Comparison of ENCODE assay signal across 12 mouse cellular contexts in genomic region chr1:171232800-171233730, GRCm38 (mm10). TPM values are rescaled to one million over a fixed set of nuclear protein-coding genes. Genes with fewer than 3 reads are reported as not detected.
DNase-seq lines count a peak whose midpoint lies in the region; ATAC-seq and TF ChIP-seq lines count a peak whose summit lies in the region.
"Had no signal": no experiment of that assay in that cellular context is flagged by ENCODE, and none has a peak within 500 bp of the region (broad histone marks: within the 10 kb centered on the region; RNA-seq: fewer than 3 reads in every experiment).

No protein-coding gene starts in this region.

- ATAC-seq in stomach, embryonic 15.5 days (ENCODE audit: insufficient read depth, low FRiP score, low read depth), result no peak; the same call in 1 of the 2 replicates
- ATAC-seq: forebrain, embryonic 14.5 days had no signal

- TF ChIP-seq POLR2A in liver, adult 2 months (IDR thresholded peaks at IDR 0.05; ENCODE audit: extremely low read depth, insufficient read depth, low read length), result no peak
- TF ChIP-seq POLR2A in lung, adult 2 months (IDR thresholded peaks at IDR 0.05; ENCODE audit: borderline replicate concordance, extremely low read depth, low read depth, low read length), result no peak

- peaks cover 27% of the 10 kb centered on the region for H3K36me3 ChIP-seq in liver, adult 2 months (ENCODE audit: control insufficient read depth, insufficient read depth, low read length)
- H3K36me3 ChIP-seq in stomach, embryonic 15.5 days, result peaks cover 39% of the 10 kb centered on the region
- H3K36me3 ChIP-seq in midbrain, embryonic 10.5 days, result peaks cover 48% of the 10 kb centered on the region

- H3K4me2 ChIP-seq in stomach, embryonic 15.5 days, result no peak overlapping the region
- H3K4me2 ChIP-seq: neural tube, embryonic 12.5 days had no signal

- H3K27ac ChIP-seq in liver, adult 2 months (replicated peaks; ENCODE audit: insufficient read depth, low read depth, low read length), result peak overlapping the region; percentile 98
- no peak overlapping the region for H3K27ac ChIP-seq in stomach, embryonic 15.5 days
- H3K27ac ChIP-seq in midbrain, embryonic 10.5 days (replicated peaks), result no peak overlapping the region
- H3K27ac ChIP-seq: neural tube, embryonic 12.5 days had no signal

- H3K79me2 ChIP-seq in liver, adult 2 months (ENCODE audit: control insufficient read depth, insufficient read depth, low read length), result no peaks in the 10 kb centered on the region

- H3K9ac ChIP-seq in liver, adult 2 months (ENCODE audit: low read depth, low read length), result peak overlapping the region; percentile 58
- no peak overlapping the region for H3K9ac ChIP-seq in stomach, embryonic 15.5 days
- H3K9ac ChIP-seq: neural tube, embryonic 12.5 days had no signal

- H3K9me3 ChIP-seq in stomach, embryonic 15.5 days, result no peaks in the 10 kb centered on the region
- H3K9me3 ChIP-seq in midbrain, embryonic 10.5 days (replicated peaks), result no peaks in the 10 kb centered on the region
- H3K9me3 ChIP-seq: neural tube, embryonic 12.5 days had no signal

- intact Hi-C loops in left cerebral cortex, postnatal 25 days (cut with DNase I), result no loop called here

- peak overlapping the region; percentile 14; the same call in 1 of the 2 replicates for H3K4me3 ChIP-seq in liver, adult 2 months (ENCODE audit: insufficient read depth, low read depth, low read length)
- peak overlapping the region; percentile 49 for H3K4me3 ChIP-seq in lung, adult 2 months (replicated peaks; ENCODE audit: extremely low read depth, low read depth, low read length)
- H3K4me3 ChIP-seq in stomach, embryonic 15.5 days (replicated peaks), result peak overlapping the region; percentile 17; the same call in 1 of the 2 replicates
- no peak overlapping the region for H3K4me3 ChIP-seq in midbrain, embryonic 10.5 days
- H3K4me3 ChIP-seq: neural tube, embryonic 12.5 days had no signal

- TF ChIP-seq CTCF in liver, adult 2 months (IDR thresholded peaks at IDR 0.05; ENCODE audit: low read depth, low read length), result no peak
- no peak for TF ChIP-seq CTCF in lung, adult 2 months (IDR thresholded peaks at IDR 0.05; ENCODE audit: insufficient read depth, low read length)

- no peaks in the 10 kb centered on the region for H3K27me3 ChIP-seq in liver, adult 2 months (ENCODE audit: control insufficient read depth, insufficient read depth, low read length)
- no peaks in the 10 kb centered on the region for H3K27me3 ChIP-seq in stomach, embryonic 15.5 days (replicated peaks)
- no peaks in the 10 kb centered on the region for H3K27me3 ChIP-seq in midbrain, embryonic 10.5 days (ENCODE audit: low read depth, poor library complexity, severe bottlenecking)
- H3K27me3 ChIP-seq: neural tube, embryonic 12.5 days had no signal

- 62% methylated on average over 12 of the region's 12 CpGs for WGBS in liver, adult 2 months
- WGBS in lung, adult 2 months, result 66% methylated on average over 12 of the region's 12 CpGs
- 75% methylated on average over 12 of the region's 12 CpGs for WGBS in stomach, embryonic 15.5 days
- 83% methylated on average over 12 of the region's 12 CpGs for WGBS in midbrain, embryonic 10.5 days

- peaks cover 24% of the 10 kb centered on the region for H3K4me1 ChIP-seq in liver, adult 2 months (ENCODE audit: control insufficient read depth, insufficient read depth, low read length)
- peaks cover 4% of the 10 kb centered on the region; the same call in 1 of the 2 replicates for H3K4me1 ChIP-seq in lung, adult 2 months (ENCODE audit: control insufficient read depth, insufficient read depth, low read length)
- no peaks in the 10 kb centered on the region for H3K4me1 ChIP-seq in stomach, embryonic 15.5 days
- H3K4me1 ChIP-seq in midbrain, embryonic 10.5 days, result peaks cover 33% of the 10 kb centered on the region
- H3K4me1 ChIP-seq: neural tube, embryonic 12.5 days had no signal

- peak; percentile 70 for DNase-seq in adrenal gland, adult 2 months
- DNase-seq in adrenal gland, adult 18-20 months (ENCODE audit: low spot score in 2 of 2), result no peak
- peak; percentile 86 for DNase-seq in liver, adult 2 months (ENCODE audit: extremely low read depth, low read depth, low spot score)
- DNase-seq in liver, result no peak
- DNase-seq in lung, adult 2 months, result no peak
- DNase-seq in midbrain, embryonic 10.5 days (ENCODE audit: low spot score), result no peak
- no peak for DNase-seq in left cerebral cortex, postnatal 25 days (ENCODE audit: low spot score in 2 of 2)
- DNase-seq: kidney, adult 11 months; right cerebral cortex, postnatal 4 days had no signal

RNA-seq across cellular contexts. Expression of gene Fcer1g, which starts 1.1 kb away (rescaled TPM):
- 10 to 100 TPM; 22.9 to 31.2 TPM for total RNA-seq in adrenal gland, adult 2 months (2021)
- polyA plus RNA-seq in adrenal gland, adult 2 months (2012; rRNA removed), result 56.0 and 66.2 TPM in 2 replicates
- total RNA-seq in adrenal gland, adult 18-20 months (2021), result 10 to 100 TPM; 23.2 to 46.7 TPM
- 6.4 and 12.4 TPM in 2 replicates for total RNA-seq in liver, adult 2 months (2014; rRNA removed)
- polyA plus RNA-seq in liver, adult 2 months (2012; rRNA removed), result 21.3 and 50.7 TPM in 2 replicates
- 117 and 158 TPM in 2 replicates for polyA plus RNA-seq in lung, adult 2 months (2012; rRNA removed)
- 72.6 and 82.0 TPM in 2 replicates for polyA plus RNA-seq in stomach, embryonic 15.5 days (2015; fragmentation: Nextera tagmentation; extraction: Ambion mirVana)
- 12.7 and 21.1 TPM in 2 replicates for polyA plus RNA-seq in midbrain, embryonic 10.5 days (2016; fragmentation: Nextera tagmentation; extraction: Ambion mirVana)
- 10 to 100 TPM; 14.9 to 15.1 TPM for total RNA-seq in left cerebral cortex, postnatal 25 days (2021)

RNA-seq across cellular contexts. Expression of gene Apoa2, which starts 8.2 kb away (rescaled TPM):
- total RNA-seq in adrenal gland, adult 2 months (2021), result 10 to 100 TPM in 1 of 2 experiments, 1 to 10 TPM in 1; 4.5 to 48.6 TPM
- polyA plus RNA-seq in adrenal gland, adult 2 months (2012; rRNA removed), result 7.8 TPM in 1 of 2 replicates, not detected in the other
- total RNA-seq in adrenal gland, adult 18-20 months (2021), result 1 to 10 TPM; 4.2 to 4.6 TPM
- 15,245 and 18,176 TPM in 2 replicates for total RNA-seq in liver, adult 2 months (2014; rRNA removed)
- polyA plus RNA-seq in liver, adult 2 months (2012; rRNA removed), result 28,168 and 29,095 TPM in 2 replicates
- 4.7 and 7.2 TPM in 2 replicates for polyA plus RNA-seq in lung, adult 2 months (2012; rRNA removed)
- polyA plus RNA-seq in stomach, embryonic 15.5 days (2015; fragmentation: Nextera tagmentation; extraction: Ambion mirVana), result 158 and 523 TPM in 2 replicates
- 4.1 and 4.4 TPM in 2 replicates for polyA plus RNA-seq in midbrain, embryonic 10.5 days (2016; fragmentation: Nextera tagmentation; extraction: Ambion mirVana)
- 1 to 10 TPM; 2.7 to 3.1 TPM for total RNA-seq in left cerebral cortex, postnatal 25 days (2021)

RNA-seq across cellular contexts. Expression of gene Tomm40l, which starts 10.8 kb away (rescaled TPM):
- total RNA-seq in adrenal gland, adult 2 months (2021), result 10 to 100 TPM; 34.4 to 63.1 TPM
- polyA plus RNA-seq in adrenal gland, adult 2 months (2012; rRNA removed), result 37.2 and 45.3 TPM in 2 replicates
- total RNA-seq in adrenal gland, adult 18-20 months (2021), result 10 to 100 TPM; 47.7 to 67.0 TPM
- total RNA-seq in liver, adult 2 months (2014; rRNA removed), result 5.5 and 10.7 TPM in 2 replicates
- polyA plus RNA-seq in liver, adult 2 months (2012; rRNA removed), result 6.7 and 9.7 TPM in 2 replicates
- polyA plus RNA-seq in lung, adult 2 months (2012; rRNA removed), result 25.7 and 28.8 TPM in 2 replicates
- 22.4 and 29.0 TPM in 2 replicates for polyA plus RNA-seq in stomach, embryonic 15.5 days (2015; fragmentation: Nextera tagmentation; extraction: Ambion mirVana)
- 32.2 and 34.7 TPM in 2 replicates for polyA plus RNA-seq in midbrain, embryonic 10.5 days (2016; fragmentation: Nextera tagmentation; extraction: Ambion mirVana)
- 10 to 100 TPM; 71.8 to 89.6 TPM for total RNA-seq in left cerebral cortex, postnatal 25 days (2021)

RNA-seq across cellular contexts. Expression of gene Adamts4, which starts 17.2 kb away (rescaled TPM):
- total RNA-seq in adrenal gland, adult 2 months (2021), result 1 to 10 TPM; 1.1 to 1.3 TPM
- polyA plus RNA-seq in adrenal gland, adult 2 months (2012; rRNA removed), result 1.7 and 2.8 TPM in 2 replicates
- total RNA-seq in adrenal gland, adult 18-20 months (2021), result 1 to 10 TPM; 1.5 to 3.8 TPM
- 0.09 and 0.13 TPM in 2 replicates for total RNA-seq in liver, adult 2 months (2014; rRNA removed)
- 0.15 and 0.37 TPM in 2 replicates for polyA plus RNA-seq in liver, adult 2 months (2012; rRNA removed)
- polyA plus RNA-seq in lung, adult 2 months (2012; rRNA removed), result 1.2 and 1.3 TPM in 2 replicates
- 8.5 and 8.8 TPM in 2 replicates for polyA plus RNA-seq in stomach, embryonic 15.5 days (2015; fragmentation: Nextera tagmentation; extraction: Ambion mirVana)
- polyA plus RNA-seq in midbrain, embryonic 10.5 days (2016; fragmentation: Nextera tagmentation; extraction: Ambion mirVana), result 9.9 and 10.9 TPM in 2 replicates
- total RNA-seq in left cerebral cortex, postnatal 25 days (2021), result 10 to 100 TPM; 10.9 to 12.8 TPM

RNA-seq across cellular contexts. Expression of gene Ndufs2, which starts 18.1 kb away (rescaled TPM):
- total RNA-seq in adrenal gland, adult 2 months (2021), result 100 to 1,000 TPM; 558 to 829 TPM
- 210 and 224 TPM in 2 replicates for polyA plus RNA-seq in adrenal gland, adult 2 months (2012; rRNA removed)
- total RNA-seq in adrenal gland, adult 18-20 months (2021), result 1,000 to 10,000 TPM in 1 of 2 experiments, 100 to 1,000 TPM in 1; 683 to 1,034 TPM
- 272 and 275 TPM in 2 replicates for total RNA-seq in liver, adult 2 months (2014; rRNA removed)
- 174 and 195 TPM in 2 replicates for polyA plus RNA-seq in liver, adult 2 months (2012; rRNA removed)
- 78.8 and 118 TPM in 2 replicates for polyA plus RNA-seq in lung, adult 2 months (2012; rRNA removed)
- 238 and 270 TPM in 2 replicates for polyA plus RNA-seq in stomach, embryonic 15.5 days (2015; fragmentation: Nextera tagmentation; extraction: Ambion mirVana)
- 267 and 268 TPM in 2 replicates for polyA plus RNA-seq in midbrain, embryonic 10.5 days (2016; fragmentation: Nextera tagmentation; extraction: Ambion mirVana)
- 100 to 1,000 TPM; 258 to 278 TPM for total RNA-seq in left cerebral cortex, postnatal 25 days (2021)

Comparison
In these comparisons a context has a peak if more than half of its experiments do, and no peak if none do; other contexts are left out.
1. DNase-seq: peak in adrenal gland, adult 2 months (single experiment) and liver, adult 2 months (single experiment); none in adrenal gland, adult 18-20 months (0 of 2), liver (single experiment), lung, adult 2 months (single experiment), midbrain, embryonic 10.5 days (single experiment) and left cerebral cortex, postnatal 25 days (0 of 2).
2. RNA of gene Apoa2, which starts 8.2 kb away (polyA plus RNA-seq): 28,168 to 29,095 TPM in liver, adult 2 months and 158 to 523 TPM in stomach, embryonic 15.5 days; 7.8 TPM in adrenal gland, adult 2 months, 4.7 to 7.2 TPM in lung, adult 2 months and 4.1 to 4.4 TPM in midbrain, embryonic 10.5 days; every median in the first group is over 10 times any median in the second.